Mouse (Mus musculus) erythroblast, embryonic 14.5 days (primary cell): Measurements from ENCODE around the gene Lyz2. TPM values are rescaled to one million over a fixed set of nuclear protein-coding genes. Genes with fewer than 3 reads are reported as not detected.
"Not testable (repeated sequence)": the region's sequence is repeated elsewhere in the genome, so short reads cannot be mapped to it uniquely, and the experiment has no call there.

Experiments used
- H3K27me3 ChIP-seq: 2 replicates; pipeline ENCODE4 v1.6.1; 2012; ENCODE audit warnings: inconsistent platforms; ENCODE audit not compliant: control insufficient read depth
- H3K36me3 ChIP-seq: 2 replicates; pipeline ENCODE4 v1.6.1; 2012; ENCODE audit warnings: mild to moderate bottlenecking, inconsistent platforms; ENCODE audit not compliant: control insufficient read depth
- H3K4me1 ChIP-seq: 2 replicates; pipeline ENCODE4 v1.6.1; 2012; ENCODE audit warnings: inconsistent platforms; ENCODE audit not compliant: control insufficient read depth
- H3K4me3 ChIP-seq: replicated peaks from 2 replicates; pipeline ENCODE3; 2012; ENCODE audit warnings: moderate library complexity, mild to moderate bottlenecking, inconsistent platforms
- H3K9me3 ChIP-seq: 2 replicates; pipeline ENCODE4 v1.6.1; 2012; ENCODE audit warnings: low read length, inconsistent platforms, mixed read lengths; ENCODE audit not compliant: control insufficient read depth
- GATA1 ChIP-seq: IDR thresholded peaks from 2 replicates; pipeline ENCODE4 v1.6.1; 2012; ENCODE audit warnings: low read length, inconsistent platforms, mixed read lengths
- TAL1 ChIP-seq: IDR thresholded peaks from 3 replicates; pipeline ENCODE4 v1.6.1; 2012; ENCODE audit warnings: low read length, inconsistent platforms, mixed read lengths
- polyA plus RNA-seq: library from polyadenylated mRNA; stranded (reverse); fragments of >175 nt; gene quantifications from 2 replicates; pipeline ENCODE4 v1.2.3, GENCODE M21; 2012

Gene Lyz2
- polyA plus RNA-seq, 1 experiment = 0.07 TPM

DNA sequence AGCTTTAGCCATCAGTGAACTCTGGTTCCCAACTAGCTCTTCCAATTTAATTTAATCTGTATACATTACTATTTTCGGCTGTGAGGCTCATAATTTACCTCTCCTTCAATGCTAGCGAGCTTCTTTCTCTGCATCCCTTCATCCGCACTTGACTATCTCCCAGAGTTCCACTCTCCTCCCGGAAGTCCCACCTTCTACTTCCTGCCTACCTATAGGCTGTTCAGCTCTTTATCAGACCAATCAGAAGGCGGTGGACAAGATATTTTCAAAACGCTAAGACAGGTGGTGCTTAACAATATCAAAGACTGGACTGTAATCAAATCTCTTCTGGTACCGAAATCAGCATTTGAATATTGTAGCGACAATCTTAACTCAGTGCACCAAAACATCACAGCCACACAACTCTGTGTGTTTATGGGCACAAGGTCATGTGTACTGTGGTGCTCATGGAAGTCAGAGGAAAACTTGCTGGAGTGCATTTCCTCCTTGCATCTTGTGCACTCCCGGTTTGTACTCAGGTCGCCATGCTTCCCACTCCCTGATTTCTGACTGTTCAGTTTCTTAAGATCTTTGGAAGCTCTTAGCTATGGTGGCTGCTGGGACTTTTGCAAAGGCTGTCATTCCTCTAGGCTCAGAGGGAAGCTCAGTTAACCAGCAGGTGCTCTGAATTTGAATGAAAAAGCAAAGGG lies 6.3 kb downstream of the Lyz2 start:
- Histone ChIP-seq H3K4me1 (no peaks in the 10 kb centered on the region), H3K27me3 (no peaks in the 10 kb centered on the region), H3K9me3 (no peaks in the 10 kb centered on the region), H3K36me3 (no peaks in the 10 kb centered on the region), H3K4me3 (no peak overlapping the region)
- TF ChIP-seq TAL1 (no peak), GATA1 (no peak)

DNA sequence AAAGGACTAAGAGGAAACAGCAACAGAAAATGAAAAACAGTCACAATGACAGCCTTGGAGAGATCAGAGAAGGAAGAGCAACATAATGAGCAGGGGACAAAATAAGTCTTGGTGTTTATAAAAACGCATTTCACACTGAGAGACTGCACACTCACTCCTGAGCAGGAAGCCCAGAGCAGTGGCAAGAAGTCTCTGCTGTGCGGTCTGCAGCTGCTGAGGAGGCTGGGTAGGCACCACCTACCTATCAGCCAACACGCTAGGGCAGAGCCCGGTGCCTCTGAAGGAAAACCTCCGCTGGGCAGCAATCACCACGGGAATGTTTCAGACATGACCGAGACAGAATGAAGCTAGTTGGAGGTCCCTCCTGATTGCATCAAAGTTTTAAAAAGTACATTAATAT lies 7.5 kb downstream of the Lyz2 start:
- not testable (repeated sequence) for H3K9me3 ChIP-seq, H3K4me3 ChIP-seq, H3K4me1 ChIP-seq, H3K36me3 ChIP-seq, H3K27me3 ChIP-seq

- TF ChIP-seq TAL1 (no peak), GATA1 (no peak)
Observed at GRCm38 (mm10) chr10:117272023-117272422, 10.1 kb downstream of the Lyz2 start.

GRCm38 (mm10) chr10:117259870-117260269 lies 22.3 kb downstream of the Lyz2 start:
- H3K4me3 ChIP-seq = no peak overlapping the region
- no peaks in the 10 kb centered on the region for H3K27me3 ChIP-seq
- TF ChIP-seq GATA1 (no peak), TAL1 (no peak)
- no peaks in the 10 kb centered on the region for H3K36me3 ChIP-seq
- H3K9me3 ChIP-seq = peaks cover 5% of the 10 kb centered on the region; the same call in 1 of the 2 replicates
- no peaks in the 10 kb centered on the region for H3K4me1 ChIP-seq

More at GRCm38 (mm10) chr10:117272023-117272422, 10.1 kb downstream of the Lyz2 start:
- Histone ChIP-seq H3K4me3 (no peak overlapping the region), H3K4me1 (no peaks in the 10 kb centered on the region), H3K36me3 (no peaks in the 10 kb centered on the region), H3K9me3 (no peaks in the 10 kb centered on the region), H3K27me3 (no peaks in the 10 kb centered on the region)

- H3K9me3 ChIP-seq = no peaks in the 10 kb centered on the region
- H3K4me3 ChIP-seq = no peak within 1 kb of the TSS
- no peaks in the 10 kb centered on the region for H3K36me3 ChIP-seq
- no peaks in the 10 kb centered on the region for H3K27me3 ChIP-seq
- H3K4me1 ChIP-seq = no peaks in the 10 kb centered on the region
- no peak for TF ChIP-seq TAL1
- no peak for TF ChIP-seq GATA1
Observed at GRCm38 (mm10) chr10:117238603-117239002, 43.5 kb downstream of the Lyz2 start, which contains the start of gene 9530003J23Rik. Gene 9530003J23Rik, minus strand, starts transcription at chr10:117238703.

GRCm38 (mm10) chr10:117235866-117236265 lies 46.3 kb downstream of the Lyz2 start:
- Histone ChIP-seq H3K4me1 (no peaks in the 10 kb centered on the region), H3K36me3 (no peaks in the 10 kb centered on the region), H3K4me3 (no peak overlapping the region), H3K9me3 (no peaks in the 10 kb centered on the region), H3K27me3 (no peaks in the 10 kb centered on the region)
- TF ChIP-seq GATA1 (no peak), TAL1 (no peak)

DNA sequence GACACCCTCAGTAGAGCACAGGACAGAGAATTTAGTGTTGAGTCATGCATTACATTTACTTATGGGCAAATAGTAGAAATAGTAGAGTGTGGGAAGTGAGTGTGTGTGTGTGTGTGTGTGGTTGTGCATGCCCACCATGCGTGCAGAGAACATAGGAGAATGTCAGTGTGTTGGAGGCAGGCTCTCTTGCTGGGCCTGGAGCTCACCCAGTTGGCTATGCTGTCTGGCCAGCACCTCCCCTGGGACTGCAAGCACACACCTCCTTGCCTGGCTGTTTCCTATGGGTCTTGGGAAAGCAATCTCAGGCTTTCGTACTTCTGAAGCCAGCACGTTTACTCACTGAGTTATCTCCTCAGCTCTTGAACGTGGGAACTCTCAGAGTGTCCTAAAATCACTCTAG lies 47.3 kb downstream of the Lyz2 start:
- H3K4me1 ChIP-seq = no peaks in the 10 kb centered on the region; the same call in 1 of the 2 replicates
- H3K27me3 ChIP-seq = peaks cover 1% of the 10 kb centered on the region; the same call in 1 of the 2 replicates
- H3K4me3 ChIP-seq = no peak overlapping the region
- TF ChIP-seq TAL1 = no peak
- no peak for TF ChIP-seq GATA1
- H3K36me3 ChIP-seq = no peaks in the 10 kb centered on the region
- H3K9me3 ChIP-seq = no peaks in the 10 kb centered on the region

DNA sequence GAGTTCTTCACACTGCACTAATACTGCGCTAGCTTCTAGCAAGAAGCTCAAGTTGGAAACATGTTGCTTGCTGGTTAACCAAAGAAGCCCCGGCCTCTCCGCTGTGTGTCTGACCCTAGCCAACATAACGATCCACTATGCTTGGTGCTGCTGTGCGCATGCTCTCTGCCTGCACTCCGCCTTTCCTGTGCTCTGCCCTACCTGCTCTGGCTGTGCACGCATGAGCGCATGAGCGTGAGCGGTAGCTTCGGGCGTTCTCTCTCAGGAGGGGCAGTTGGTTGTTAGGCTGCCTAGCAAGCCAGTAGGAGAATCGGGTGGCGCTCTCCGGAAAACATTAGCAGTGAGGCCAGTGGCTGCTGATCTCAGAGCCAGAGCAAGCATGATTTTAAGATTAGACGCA lies 52.3 kb downstream of the Lyz2 start:
- Histone ChIP-seq H3K27me3 (peaks cover 2% of the 10 kb centered on the region; the same call in 1 of the 2 replicates), H3K9me3 (no peaks in the 10 kb centered on the region), H3K4me3 (no peak overlapping the region), H3K4me1 (peaks cover 5% of the 10 kb centered on the region), H3K36me3 (no peaks in the 10 kb centered on the region)
- no peak for TF ChIP-seq GATA1
- no peak for TF ChIP-seq TAL1

Other genes with a start within 250 kb of the Lyz2 start
- gene Lrrc10, start 237.0 kb downstream of the Lyz2 start, polyA plus RNA-seq = not detected in 2 replicates
- 2.0 and 3.3 TPM in 2 replicates for gene Cct2, start 218.5 kb downstream of the Lyz2 start, polyA plus RNA-seq
- 0.26 and 0.39 TPM in 2 replicates for gene Frs2, start 133.8 kb downstream of the Lyz2 start, polyA plus RNA-seq
- gene Yeats4, start 57.8 kb downstream of the Lyz2 start, polyA plus RNA-seq = 24.5 and 26.4 TPM in 2 replicates
- gene 9530003J23Rik, start 43.6 kb downstream of the Lyz2 start, polyA plus RNA-seq = not detected in 2 replicates
- gene Lyz1, start 10.5 kb upstream of the Lyz2 start, polyA plus RNA-seq = not detected in 2 replicates
- gene Cpsf6, start 97.7 kb upstream of the Lyz2 start, polyA plus RNA-seq = 14.4 and 14.8 TPM in 2 replicates